Comparison of ENCODE assay signal across 15 mouse cellular contexts in genomic region chr1:154416384-154417155, GRCm38 (mm10).
A peak's percentile ranks its signal among the peaks of the same experiment; 100 is the strongest.
DNase-seq lines count a peak whose midpoint lies in the region; ATAC-seq and TF ChIP-seq lines count a peak whose summit lies in the region.
"Had no signal": no experiment of that assay in that cellular context is flagged by ENCODE, and none has a peak within 500 bp of the region (broad histone marks: within the 10 kb centered on the region; RNA-seq: fewer than 3 reads in every experiment).

No protein-coding gene starts in this region.

- peak; percentile 19 for DNase-seq in hindbrain, embryonic 11.5 days (ENCODE audit: low spot score)
- no peak for DNase-seq in hindbrain, postnatal 0 days (ENCODE audit: low spot score)
- peak; percentile 36 for DNase-seq in neural tube, embryonic 10.5 days (ENCODE audit: extremely low spot score, low spot score)
- peak; percentile 27 for DNase-seq in embryonic facial prominence, embryonic 11.5 days (ENCODE audit: low spot score)
- DNase-seq in spleen, postnatal 4 days (ENCODE audit: low spot score in 2 of 2): no peak
- no peak for DNase-seq in testis, postnatal 14 days (ENCODE audit: low spot score)
- DNase-seq: adrenal gland, postnatal 10 days; cerebellum, adult 18-20 months; gastrocnemius, postnatal 25 days; right cerebral cortex, postnatal 25 days had no signal

- H3K27me3 ChIP-seq in hindbrain, embryonic 11.5 days (ENCODE audit: control insufficient read depth, insufficient read depth, low read length): no peaks in the 10 kb centered on the region
- no peaks in the 10 kb centered on the region for H3K27me3 ChIP-seq in hindbrain, postnatal 0 days (ENCODE audit: insufficient read depth, low read length)
- no peaks in the 10 kb centered on the region for H3K27me3 ChIP-seq in neural tube, embryonic 15.5 days (replicated peaks)
- no peaks in the 10 kb centered on the region for H3K27me3 ChIP-seq in embryonic facial prominence, embryonic 11.5 days (ENCODE audit: control insufficient read depth, insufficient read depth, low read length)
- H3K27me3 ChIP-seq: heart, embryonic 13.5 days; hindbrain, embryonic 12.5 days had no signal

- no peak overlapping the region for H3K9ac ChIP-seq in hindbrain, embryonic 11.5 days (ENCODE audit: low read depth, low read length)
- no peak overlapping the region for H3K9ac ChIP-seq in hindbrain, postnatal 0 days (replicated peaks; ENCODE audit: low read length)
- H3K9ac ChIP-seq in neural tube, embryonic 15.5 days (replicated peaks): no peak overlapping the region
- H3K9ac ChIP-seq in embryonic facial prominence, embryonic 11.5 days (replicated peaks; ENCODE audit: low read length): no peak overlapping the region
- H3K9ac ChIP-seq: heart, embryonic 13.5 days; hindbrain, embryonic 12.5 days had no signal

- H3K27ac ChIP-seq in hindbrain, embryonic 11.5 days (ENCODE audit: low read depth, low read length): no peak overlapping the region
- H3K27ac ChIP-seq in hindbrain, postnatal 0 days: no peak overlapping the region
- no peak overlapping the region for H3K27ac ChIP-seq in neural tube, embryonic 15.5 days (replicated peaks)
- H3K27ac ChIP-seq in embryonic facial prominence, embryonic 11.5 days (replicated peaks; ENCODE audit: low read depth, low read length): no peak overlapping the region
- H3K27ac ChIP-seq: heart, embryonic 13.5 days; hindbrain, embryonic 12.5 days had no signal

- 54% methylated on average over 20 of the region's 20 CpGs for WGBS in hindbrain, embryonic 11.5 days
- WGBS in hindbrain, postnatal 0 days: 67% methylated on average over 20 of the region's 20 CpGs
- 71% methylated on average over 20 of the region's 20 CpGs for WGBS in neural tube, embryonic 15.5 days
- WGBS in embryonic facial prominence, embryonic 11.5 days: 46% methylated on average over 20 of the region's 20 CpGs

- ATAC-seq in hindbrain, embryonic 11.5 days (ENCODE audit: low FRiP score): no peak; the same call in 1 of the 2 replicates
- ATAC-seq in hindbrain, postnatal 0 days: no peak
- ATAC-seq in neural tube, embryonic 15.5 days (ENCODE audit: low FRiP score): no peak
- peak; percentile 70 for ATAC-seq in embryonic facial prominence, embryonic 11.5 days (replicated peaks; ENCODE audit: insufficient number of reproducible peaks, low FRiP score, low TSS enrichment, low read depth)
- ATAC-seq: intestine, embryonic 16.5 days had no signal

- H3K4me2 ChIP-seq in hindbrain, embryonic 11.5 days (replicated peaks; ENCODE audit: low read depth, low read length): no peak overlapping the region
- no peak overlapping the region for H3K4me2 ChIP-seq in hindbrain, postnatal 0 days (ENCODE audit: low read depth, low read length)
- H3K4me2 ChIP-seq in neural tube, embryonic 15.5 days: no peak overlapping the region
- no peak overlapping the region for H3K4me2 ChIP-seq in embryonic facial prominence, embryonic 11.5 days (ENCODE audit: low read depth, low read length)
- H3K4me2 ChIP-seq: heart, embryonic 13.5 days; hindbrain, embryonic 12.5 days; liver, embryonic 11.5 days had no signal

- H3K4me1 ChIP-seq in hindbrain, embryonic 11.5 days (replicated peaks; ENCODE audit: control insufficient read depth, insufficient read depth, low read length): no peaks in the 10 kb centered on the region
- H3K4me1 ChIP-seq in hindbrain, postnatal 0 days (ENCODE audit: insufficient read depth, low read length): no peaks in the 10 kb centered on the region
- H3K4me1 ChIP-seq in neural tube, embryonic 15.5 days: 0 out of 2 replicates have a peak, but pooled peaks cover 2% of the 10 kb centered on the region
- H3K4me1 ChIP-seq in embryonic facial prominence, embryonic 11.5 days (ENCODE audit: control insufficient read depth, insufficient read depth, low read length): no peaks in the 10 kb centered on the region
- H3K4me1 ChIP-seq: heart, embryonic 13.5 days; hindbrain, embryonic 12.5 days had no signal

- no peak for TF ChIP-seq CTCF in hindbrain, postnatal 0 days (IDR thresholded peaks at IDR 0.05; ENCODE audit: low read depth)

- H3K4me3 ChIP-seq in hindbrain, embryonic 11.5 days (ENCODE audit: low read depth, low read length): no peak overlapping the region
- no peak overlapping the region for H3K4me3 ChIP-seq in hindbrain, postnatal 0 days (ENCODE audit: low read length)
- H3K4me3 ChIP-seq in neural tube, embryonic 15.5 days (replicated peaks): no peak overlapping the region
- no peak overlapping the region for H3K4me3 ChIP-seq in embryonic facial prominence, embryonic 11.5 days (ENCODE audit: low read depth, low read length)
- H3K4me3 ChIP-seq: heart, embryonic 13.5 days; hindbrain, embryonic 12.5 days had no signal

- H3K36me3 ChIP-seq in hindbrain, embryonic 11.5 days (ENCODE audit: control insufficient read depth, insufficient read depth, low read length): no peaks in the 10 kb centered on the region
- peaks cover 4% of the 10 kb centered on the region; the same call in 1 of the 2 replicates for H3K36me3 ChIP-seq in hindbrain, postnatal 0 days (ENCODE audit: insufficient read depth, low read length)
- H3K36me3 ChIP-seq in neural tube, embryonic 15.5 days: peaks cover 20% of the 10 kb centered on the region
- no peaks in the 10 kb centered on the region for H3K36me3 ChIP-seq in embryonic facial prominence, embryonic 11.5 days (replicated peaks; ENCODE audit: control insufficient read depth, insufficient read depth, low read depth, low read length)
- H3K36me3 ChIP-seq: heart, embryonic 13.5 days; hindbrain, embryonic 12.5 days had no signal

- no peaks in the 10 kb centered on the region for H3K9me3 ChIP-seq in hindbrain, embryonic 11.5 days (ENCODE audit: control insufficient read depth, low read length)
- no peaks in the 10 kb centered on the region for H3K9me3 ChIP-seq in hindbrain, postnatal 0 days (ENCODE audit: low read length)
- no peaks in the 10 kb centered on the region for H3K9me3 ChIP-seq in neural tube, embryonic 15.5 days (replicated peaks)
- H3K9me3 ChIP-seq in embryonic facial prominence, embryonic 11.5 days (replicated peaks; ENCODE audit: control insufficient read depth, low read length): no peaks in the 10 kb centered on the region
- H3K9me3 ChIP-seq: heart, embryonic 13.5 days; hindbrain, embryonic 12.5 days had no signal

Comparison
In these comparisons a context has a peak if more than half of its experiments do, and no peak if none do; other contexts are left out.
1. DNase-seq: peak in hindbrain, embryonic 11.5 days (single experiment), neural tube, embryonic 10.5 days (single experiment) and embryonic facial prominence, embryonic 11.5 days (single experiment); none in hindbrain, postnatal 0 days (single experiment), spleen, postnatal 4 days (0 of 2) and testis, postnatal 14 days (single experiment).